Mouse (Mus musculus): ENCODE results near the gene Ube2o.

DNA sequence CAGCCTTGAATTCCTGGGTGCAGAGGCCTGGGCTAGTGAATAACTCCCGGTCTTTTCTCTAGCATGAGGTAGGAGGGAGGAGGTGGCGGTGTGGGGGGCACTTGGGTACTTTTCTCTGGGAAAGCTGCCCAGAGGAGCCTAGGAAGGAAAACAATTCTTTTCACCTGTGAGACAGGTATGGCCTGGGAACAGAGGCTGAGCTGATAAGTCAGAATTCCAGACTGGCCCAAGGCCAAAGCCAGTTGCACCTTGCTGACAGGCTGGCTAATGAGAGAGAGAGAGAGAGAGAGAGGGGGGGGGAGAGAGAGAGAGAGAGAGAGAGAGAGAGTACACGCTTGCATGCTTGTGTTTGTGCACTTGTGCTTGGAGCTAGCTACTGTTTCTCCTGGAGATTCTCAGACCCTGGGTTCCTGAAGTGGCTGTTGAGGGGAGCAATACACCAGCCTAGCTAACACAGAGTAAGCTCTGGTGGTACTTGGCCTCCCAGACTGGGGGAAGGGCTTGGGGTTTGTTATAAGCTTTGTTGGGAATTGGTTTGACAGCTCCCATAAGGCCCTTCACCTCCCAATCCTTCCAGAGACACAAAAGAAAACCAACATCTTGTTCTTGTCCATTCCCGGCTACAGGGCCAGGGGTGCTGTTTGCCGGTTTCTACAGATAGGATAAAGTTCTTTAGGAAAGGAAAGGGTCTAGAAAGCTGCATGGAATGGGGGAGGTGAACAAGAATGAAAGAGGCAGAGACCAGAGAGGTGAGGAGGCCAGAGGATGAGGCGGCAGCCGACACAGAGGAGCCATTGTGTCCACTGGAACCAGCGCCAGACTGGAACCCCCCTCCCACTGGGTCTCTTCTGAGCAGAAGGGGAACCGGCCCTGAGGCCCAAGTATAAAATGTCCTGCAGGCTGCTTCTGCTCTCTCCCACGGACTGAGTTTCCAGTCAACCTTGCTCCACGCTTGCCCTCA is 50.8 kb downstream of the Ube2o start, which contains the start of gene Sphk1:
- TF ChIP-seq POLR2A (IDR thresholded peaks at IDR 0.05; ENCODE audit: low read depth, low read length) (no peak), CTCF (IDR thresholded peaks at IDR 0.05; ENCODE audit: extremely low read depth, insufficient read depth, insufficient read length, insufficient replicate concordance) (no peak)

All from spleen, adult 2 months (tissue).